Mouse (Mus musculus) G1E (cell line): ENCODE measurements around the gene Vmn1r129.
"Not testable (repeated sequence)": the region's sequence is repeated elsewhere in the genome, so short reads cannot be mapped to it uniquely, and the experiment has no call there.

Source experiments
- CTCF ChIP-seq: IDR thresholded peaks from 2 replicates; pipeline ENCODE4 v1.5.1; 2012; ENCODE audit warnings: low read depth, low read length, inconsistent platforms, mixed read lengths
- GATA1 ChIP-seq: IDR thresholded peaks from 2 replicates; pipeline ENCODE4 v1.6.1; 2012; ENCODE audit warnings: borderline replicate concordance, low read length, inconsistent platforms, mixed read lengths
- GATA2 ChIP-seq: IDR thresholded peaks from 2 replicates; pipeline ENCODE4 v1.6.1; 2012; ENCODE audit warnings: low read depth, low read length, inconsistent platforms, borderline replicate concordance
- POLR2AphosphoS5 ChIP-seq: IDR thresholded peaks from 2 replicates; pipeline ENCODE4 v1.6.1; 2012; ENCODE audit warnings: low read depth, low read length, inconsistent platforms; ENCODE audit not compliant: insufficient replicate concordance
- TAL1 ChIP-seq: conservative IDR thresholded peaks from 2 replicates; pipeline ENCODE4 v1.6.1; 2012; ENCODE audit warnings: low read depth, low read length, inconsistent platforms, mixed read lengths

GRCm38 (mm10) chr7:21319761-21320160, 41.3 kb downstream of the Vmn1r129 start, which contains the start of gene Vmn1r127:
- TF ChIP-seq CTCF, TAL1, GATA2, GATA1, POLR2AphosphoS5: not testable (repeated sequence)
